Mouse (Mus musculus) MEL (cell line): ENCODE measurements around the gene Ano2. TPM values are rescaled to one million over a fixed set of nuclear protein-coding genes. Genes with fewer than 3 reads are reported as not detected.

Experiments used
- DNase-seq: peaks from one replicate; pipeline ENCODE4 v3.0.0; 2011; ENCODE audit warnings: low read depth, low spot score
- H3K27ac ChIP-seq: 2 replicates; pipeline ENCODE4 v1.5.1; 2012; ENCODE audit warnings: low read depth, mild to moderate bottlenecking, control low read depth, low read length, moderate library complexity; ENCODE audit not compliant: control insufficient read depth
- H3K27me3 ChIP-seq, 2 experiments: fragments of 150-350 bp in 1 of 2; sonication (generic) in 1 of 2; 2 replicates each; pipeline ENCODE4 v1.6.1; 2012; ENCODE audit warnings: low read length in 2 of 2, mild to moderate bottlenecking in 2 of 2, improper control_type of control experiment in 1 of 2, moderate library complexity in 1 of 2; ENCODE audit not compliant: insufficient read depth in 2 of 2, control insufficient read depth in 1 of 2
- H3K36me3 ChIP-seq, 2 experiments: 2 replicates each; pipeline ENCODE4 v1.6.1; 2012 to 2014; ENCODE audit warnings: low read length in 2 of 2, improper control_type of control experiment in 1 of 2, inconsistent platforms in 1 of 2, mild to moderate bottlenecking in 1 of 2; ENCODE audit not compliant: insufficient read depth in 2 of 2, control insufficient read depth in 1 of 2
- H3K4me1 ChIP-seq, 2 experiments: fragments of 150-350 bp in 1 of 2; sonication (generic) in 1 of 2; 2 replicates each; pipeline ENCODE4 v1.6.1; 2012; ENCODE audit warnings: low read length in 2 of 2, improper control_type of control experiment in 1 of 2, mild to moderate bottlenecking in 1 of 2; ENCODE audit not compliant: insufficient read depth in 2 of 2, control insufficient read depth in 1 of 2
- H3K4me3 ChIP-seq, 2 experiments: fragments of 150-350 bp in 1 of 2; sonication (generic) in 1 of 2; 2 replicates each; pipeline ENCODE4 v1.5.1; 2012; ENCODE audit warnings: low read depth in 2 of 2, low read length in 2 of 2, mild to moderate bottlenecking in 2 of 2, moderate library complexity in 2 of 2, control low read depth in 1 of 2, improper control_type of control experiment in 1 of 2; ENCODE audit not compliant: control insufficient read depth in 1 of 2, insufficient read depth in 1 of 2
- H3K79me2 ChIP-seq: 2 replicates; pipeline ENCODE4 v1.6.1; 2012; ENCODE audit warnings: mild to moderate bottlenecking, low read length, moderate library complexity; ENCODE audit not compliant: control insufficient read depth, poor library complexity, insufficient read depth
- H3K9ac ChIP-seq: 2 replicates; pipeline ENCODE4 v1.6.1; 2012; ENCODE audit warnings: low read depth, mild to moderate bottlenecking, control low read depth, low read length, moderate library complexity; ENCODE audit not compliant: control insufficient read depth, poor library complexity, severe bottlenecking
- H3K9me3 ChIP-seq: fragments of 150-350 bp; sonication (generic); replicated peaks from 2 replicates; pipeline ENCODE4 v1.6.1; 2012; ENCODE audit warnings: mild to moderate bottlenecking, low read length, improper control_type of control experiment, moderate library complexity; ENCODE audit not compliant: insufficient read depth
- BHLHE40 ChIP-seq: IDR thresholded peaks from 2 replicates; pipeline ENCODE4 v1.6.1; 2012; ENCODE audit warnings: low read depth, mild to moderate bottlenecking, inconsistent platforms, low read length, improper control_type of control experiment, borderline replicate concordance
- E2F4 ChIP-seq: IDR thresholded peaks from 2 replicates; pipeline ENCODE4 v1.6.1; 2011; ENCODE audit warnings: low read depth, low read length, improper control_type of control experiment, borderline replicate concordance
- EP300 ChIP-seq, 2 experiments: IDR thresholded peaks; 2 replicates each; pipeline ENCODE4 v1.6.1; 2011; ENCODE audit warnings: improper control_type of control experiment in 2 of 2, low read length in 2 of 2, low read depth in 1 of 2, mild to moderate bottlenecking in 1 of 2
- ETS1 ChIP-seq: IDR thresholded peaks from 2 replicates; pipeline ENCODE4 v1.6.1; 2012; ENCODE audit warnings: low read depth, mild to moderate bottlenecking, inconsistent platforms, low read length, improper control_type of control experiment, moderate library complexity
- GATA1 ChIP-seq: IDR thresholded peaks from 2 replicates; pipeline ENCODE4 v1.6.1; 2011; ENCODE audit warnings: low read depth, low read length, improper control_type of control experiment
- HCFC1 ChIP-seq: IDR thresholded peaks from 2 replicates; pipeline ENCODE4 v1.6.1; 2012; ENCODE audit warnings: low read depth, mild to moderate bottlenecking, inconsistent platforms, low read length, improper control_type of control experiment, moderate library complexity
- JUND ChIP-seq: IDR thresholded peaks from 2 replicates; pipeline ENCODE4 v1.6.1; 2011; ENCODE audit warnings: low read depth, mild to moderate bottlenecking, improper control_type of control experiment, low read length
- KAT2A ChIP-seq: conservative IDR thresholded peaks from 2 replicates; pipeline ENCODE4 v1.6.1; 2012; ENCODE audit warnings: low read depth, low read length, improper control_type of control experiment, inconsistent platforms
- MAX ChIP-seq: IDR thresholded peaks from 2 replicates; pipeline ENCODE4 v1.6.1; 2011; ENCODE audit warnings: low read length, improper control_type of control experiment
- MAZ ChIP-seq: IDR thresholded peaks from 2 replicates; pipeline ENCODE4 v1.6.1; 2012; ENCODE audit warnings: low read depth, mild to moderate bottlenecking, inconsistent platforms, low read length, improper control_type of control experiment
- MEF2A ChIP-seq: IDR thresholded peaks from 2 replicates; pipeline ENCODE4 v1.6.1; 2014; ENCODE audit warnings: low read depth, mild to moderate bottlenecking, inconsistent platforms, low read length, improper control_type of control experiment; ENCODE audit not compliant: poor library complexity, insufficient replicate concordance, severe bottlenecking; ENCODE audit errors: extremely low read depth
- MXI1 ChIP-seq: IDR thresholded peaks from 2 replicates; pipeline ENCODE4 v1.6.1; 2011; ENCODE audit warnings: mild to moderate bottlenecking, low read depth, low read length, improper control_type of control experiment
- MYB ChIP-seq: IDR thresholded peaks from 2 replicates; pipeline ENCODE4 v1.6.1; 2011; ENCODE audit warnings: mild to moderate bottlenecking, low read depth, low read length, improper control_type of control experiment
- NRF1 ChIP-seq: IDR thresholded peaks from 2 replicates; pipeline ENCODE4 v1.6.1; 2014; ENCODE audit warnings: low read depth, mild to moderate bottlenecking, inconsistent platforms, low read length, improper control_type of control experiment, moderate library complexity; ENCODE audit not compliant: poor library complexity, insufficient read depth, severe bottlenecking
- POLR2A ChIP-seq, 2 experiments: IDR thresholded peaks; 2 replicates each; pipeline ENCODE4 v1.6.1; 2011 to 2012; ENCODE audit warnings: low read length in 2 of 2, mild to moderate bottlenecking in 2 of 2, control low read depth in 1 of 2, improper control_type of control experiment in 1 of 2, low read depth in 1 of 2, moderate library complexity in 1 of 2; ENCODE audit not compliant: control insufficient read depth in 1 of 2, insufficient read depth in 1 of 2, poor library complexity in 1 of 2
- POLR2AphosphoS2 ChIP-seq: IDR thresholded peaks from 2 replicates; pipeline ENCODE4 v1.6.1; 2011; ENCODE audit warnings: low read length, improper control_type of control experiment
- POLR2AphosphoS5 ChIP-seq: IDR thresholded peaks from 2 replicates; pipeline ENCODE4 v1.6.1; 2012; ENCODE audit warnings: low read depth, borderline replicate concordance, mild to moderate bottlenecking, inconsistent platforms, low read length, moderate library complexity, mixed read lengths
- RAD21 ChIP-seq: IDR thresholded peaks from 2 replicates; pipeline ENCODE4 v1.6.1; 2011; ENCODE audit warnings: mild to moderate bottlenecking, low read depth, low read length, improper control_type of control experiment
- RCOR1 ChIP-seq: IDR thresholded peaks from 2 replicates; pipeline ENCODE4 v1.6.1; 2012; ENCODE audit warnings: low read depth, mild to moderate bottlenecking, inconsistent platforms, low read length, improper control_type of control experiment
- SIN3A ChIP-seq: IDR thresholded peaks from 2 replicates; pipeline ENCODE4 v1.6.1; 2012; ENCODE audit warnings: low read length, improper control_type of control experiment, inconsistent platforms
- SMC3 ChIP-seq: IDR thresholded peaks from 2 replicates; pipeline ENCODE4 v1.6.1; 2011; ENCODE audit warnings: low read depth, low read length, improper control_type of control experiment
- TAL1 ChIP-seq: IDR thresholded peaks from 2 replicates; pipeline ENCODE4 v1.6.1; 2012; ENCODE audit warnings: mild to moderate bottlenecking, inconsistent platforms, low read length, moderate library complexity, mixed read lengths
- TBP ChIP-seq: IDR thresholded peaks from 2 replicates; pipeline ENCODE4 v1.8.0; 2011; ENCODE audit warnings: low read depth, low read length, improper control_type of control experiment
- TCF12 ChIP-seq: IDR thresholded peaks from 2 replicates; pipeline ENCODE4 v1.6.1; 2014; ENCODE audit warnings: low read depth, mild to moderate bottlenecking, inconsistent platforms, low read length, improper control_type of control experiment, moderate library complexity
- UBTF ChIP-seq: IDR thresholded peaks from 2 replicates; pipeline ENCODE4 v1.6.1; 2012; ENCODE audit warnings: low read depth, mild to moderate bottlenecking, inconsistent platforms, low read length, improper control_type of control experiment, moderate library complexity, borderline replicate concordance; ENCODE audit not compliant: insufficient read depth
- USF1 ChIP-seq: IDR thresholded peaks from 2 replicates; pipeline ENCODE4 v1.6.1; 2014; ENCODE audit warnings: low read depth, mild to moderate bottlenecking, inconsistent platforms, low read length, improper control_type of control experiment, moderate library complexity
- USF2 ChIP-seq, 2 experiments: IDR thresholded peaks; 2 replicates each; pipeline ENCODE4 v1.6.1; 2011 to 2012; ENCODE audit warnings: improper control_type of control experiment in 2 of 2, low read length in 2 of 2, borderline replicate concordance in 1 of 2, inconsistent platforms in 1 of 2, low read depth in 1 of 2, mild to moderate bottlenecking in 1 of 2; ENCODE audit not compliant: insufficient read depth in 1 of 2
- ZKSCAN1 ChIP-seq: IDR thresholded peaks from 2 replicates; pipeline ENCODE4 v1.6.1; 2012; ENCODE audit warnings: low read depth, mild to moderate bottlenecking, inconsistent platforms, low read length, improper control_type of control experiment, moderate library complexity
- ZMIZ1 ChIP-seq: IDR thresholded peaks from 2 replicates; pipeline ENCODE4 v1.6.1; 2012; ENCODE audit warnings: low read depth, mild to moderate bottlenecking, inconsistent platforms, low read length, improper control_type of control experiment, moderate library complexity
- ZNF384 ChIP-seq: IDR thresholded peaks from 2 replicates; pipeline ENCODE4 v1.6.1; 2012; ENCODE audit warnings: low read depth, mild to moderate bottlenecking, inconsistent platforms, low read length, improper control_type of control experiment
- polyA plus RNA-seq, 2 experiments: library from polyadenylated mRNA; stranded (reverse) in 1 of 2; unstranded in 1 of 2; fragments of >175 nt in 1 of 2; fragments of >200 nt in 1 of 2; gene quantifications; 2 replicates each; pipeline versions ENCODE4 v1.2.1 to v1.2.4; 2012; ENCODE audit warnings: low replicate concordance in 2 of 2, low read depth in 1 of 2; ENCODE audit not compliant: insufficient read length in 2 of 2, insufficient read depth in 1 of 2, missing spikeins in 1 of 2
- total RNA-seq: library from RNA; depleted of rRNA; stranded (reverse); fragments of 300-350 nt; gene quantifications from 2 replicates; pipeline ENCODE4 v1.2.3, GENCODE M21; 2012

The Ano2 gene
- total and polyA plus RNA-seq, 3 experiments, result not detected

GRCm38 (mm10) chr6:125680613-125681012, 9.6 kb upstream of the Ano2 start:
- Histone ChIP-seq H3K9me3 (no peaks in the 10 kb centered on the region), H3K4me1 (no peaks in the 10 kb centered on the region)

GRCm38 (mm10) chr6:125685420-125685819, 4.8 kb upstream of the Ano2 start:
- DNase-seq, result no peak
- Histone ChIP-seq H3K36me3 (no peaks in the 10 kb centered on the region), H3K4me1 (no peaks in the 10 kb centered on the region), H3K9ac (no peak overlapping the region), H3K79me2 (no peaks in the 10 kb centered on the region), H3K4me3 (no peak overlapping the region)
- TF ChIP-seq SMC3 (no peak), KAT2A (no peak), TBP (no peak), MXI1 (no peak), MYB (no peak), TCF12 (no peak), E2F4 (no peak), USF1 (no peak), ETS1 (no peak), UBTF (no peak), POLR2AphosphoS2 (no peak), RAD21 (no peak), BHLHE40 (no peak), ZKSCAN1 (no peak), SIN3A (no peak), NRF1 (no peak), TAL1 (no peak), ZNF384 (no peak), MAX (no peak)
- TF ChIP-seq, all 39 proteins: peak for 0
- no peak overlapping the region for H3K27ac ChIP-seq
- H3K9me3 ChIP-seq, result no peaks in the 10 kb centered on the region
- no peaks in the 10 kb centered on the region for H3K27me3 ChIP-seq

More at GRCm38 (mm10) chr6:125680613-125681012, 9.6 kb upstream of the Ano2 start:
- Histone ChIP-seq H3K36me3 (no peaks in the 10 kb centered on the region), H3K9ac (no peak overlapping the region), H3K27ac (no peak overlapping the region), H3K27me3 (no peaks in the 10 kb centered on the region), H3K4me3 (no peak overlapping the region), H3K79me2 (no peaks in the 10 kb centered on the region)
- TF ChIP-seq HCFC1 (no peak), POLR2AphosphoS5 (no peak), MEF2A (no peak), E2F4 (no peak), USF2 (IDR thresholded peaks at IDR 0.05; ENCODE audit: borderline replicate concordance in 1 of 2, insufficient read depth in 1 of 2, low read depth in 1 of 2, low read length in 2 of 2) (no peak), POLR2A (IDR thresholded peaks at IDR 0.05; ENCODE audit: control insufficient read depth in 1 of 2, insufficient read depth in 1 of 2, low read depth in 1 of 2, low read length in 2 of 2, poor library complexity in 1 of 2) (no peak), RCOR1 (no peak), NRF1 (no peak), MXI1 (no peak), POLR2AphosphoS2 (no peak), KAT2A (no peak), JUND (no peak), EP300 (IDR thresholded peaks at IDR 0.05; ENCODE audit: low read depth in 1 of 2, low read length in 2 of 2) (no peak), TBP (no peak), GATA1 (no peak), ZMIZ1 (no peak), SMC3 (no peak), SIN3A (no peak), MAZ (no peak)
- no peak for DNase-seq
